Mouse (Mus musculus): ENCODE results near the gene Dock1. TPM values are rescaled to one million over a fixed set of nuclear protein-coding genes. Genes with fewer than 3 reads are reported as not detected.

The Dock1 gene
- polyA plus RNA-seq, 1 experiment from 2014 or later, result 44.5 TPM

GRCm38 (mm10) chr7:135125296-135126065, 455.0 kb downstream of the Dock1 start:
- no peak overlapping the region for H3K27ac ChIP-seq (ENCODE audit: low read length)
- H3K4me2 ChIP-seq (ENCODE audit: low read depth, low read length), result no peak overlapping the region
- H3K36me3 ChIP-seq (ENCODE audit: control insufficient read depth, insufficient read depth, low read length), result no peaks in the 10 kb centered on the region; the same call in 1 of the 2 replicates
- H3K4me3 ChIP-seq (ENCODE audit: low read length), result no peak overlapping the region
- peak; percentile 60; the same call in 1 of the 2 replicates for ATAC-seq (ENCODE audit: low read depth)
- H3K27me3 ChIP-seq (ENCODE audit: control insufficient read depth, insufficient read depth, low read depth, low read length), result no peaks in the 10 kb centered on the region
- H3K4me1 ChIP-seq (replicated peaks; ENCODE audit: control insufficient read depth, insufficient read depth, low read length), result no peaks in the 10 kb centered on the region
- no peak overlapping the region for H3K9ac ChIP-seq (ENCODE audit: low read length)
- no peaks in the 10 kb centered on the region for H3K9me3 ChIP-seq (ENCODE audit: control insufficient read depth, low read length)
- 73% methylated on average over 10 of the region's 10 CpGs for WGBS

- Histone ChIP-seq H3K9ac (ENCODE audit: low read length) (no peak overlapping the region), H3K27ac (ENCODE audit: low read length) (no peak overlapping the region), H3K9me3 (ENCODE audit: control insufficient read depth, low read length) (no peaks in the 10 kb centered on the region), H3K4me2 (ENCODE audit: low read depth, low read length) (no peak overlapping the region), H3K4me3 (ENCODE audit: low read length) (no peak overlapping the region), H3K36me3 (ENCODE audit: control insufficient read depth, insufficient read depth, low read length) (peaks cover 8% of the 10 kb centered on the region; the same call in 1 of the 2 replicates), H3K27me3 (ENCODE audit: control insufficient read depth, insufficient read depth, low read depth, low read length) (no peaks in the 10 kb centered on the region), H3K4me1 (replicated peaks; ENCODE audit: control insufficient read depth, insufficient read depth, low read length) (no peaks in the 10 kb centered on the region)
- WGBS, result 72% methylated on average over 4 of the region's 4 CpGs
- no peak for ATAC-seq (ENCODE audit: low read depth)
These were observed 462.0 kb downstream of the Dock1 start for GRCm38 (mm10) chr7:135132461-135132860.

GRCm38 (mm10) chr7:135134619-135135018, 464.2 kb downstream of the Dock1 start:
- ATAC-seq (ENCODE audit: low read depth), result no peak
- Histone ChIP-seq H3K4me2 (ENCODE audit: low read depth, low read length) (no peak overlapping the region), H3K36me3 (ENCODE audit: control insufficient read depth, insufficient read depth, low read length) (peaks cover 8% of the 10 kb centered on the region; the same call in 1 of the 2 replicates), H3K27me3 (ENCODE audit: control insufficient read depth, insufficient read depth, low read depth, low read length) (no peaks in the 10 kb centered on the region), H3K9ac (ENCODE audit: low read length) (no peak overlapping the region), H3K4me1 (replicated peaks; ENCODE audit: control insufficient read depth, insufficient read depth, low read length) (no peaks in the 10 kb centered on the region), H3K4me3 (ENCODE audit: low read length) (no peak overlapping the region), H3K9me3 (ENCODE audit: control insufficient read depth, low read length) (no peaks in the 10 kb centered on the region), H3K27ac (ENCODE audit: low read length) (no peak overlapping the region)
- 74% methylated on average over 12 of the region's 12 CpGs for WGBS

GRCm38 (mm10) chr7:135139153-135139612, 468.7 kb downstream of the Dock1 start:
- H3K36me3 ChIP-seq (ENCODE audit: control insufficient read depth, insufficient read depth, low read length), result peaks cover 9% of the 10 kb centered on the region
- WGBS, result 36% methylated on average over 5 of the region's 5 CpGs
- no peaks in the 10 kb centered on the region for H3K9me3 ChIP-seq (ENCODE audit: control insufficient read depth, low read length)
- no peak overlapping the region for H3K9ac ChIP-seq (ENCODE audit: low read length)
- H3K27ac ChIP-seq (ENCODE audit: low read length), result no peak overlapping the region
- H3K4me2 ChIP-seq (ENCODE audit: low read depth, low read length), result no peak overlapping the region
- no peaks in the 10 kb centered on the region for H3K4me1 ChIP-seq (replicated peaks; ENCODE audit: control insufficient read depth, insufficient read depth, low read length)
- no peak overlapping the region for H3K4me3 ChIP-seq (ENCODE audit: low read length)
- peak; percentile 74 for ATAC-seq (ENCODE audit: low read depth)
- no peaks in the 10 kb centered on the region for H3K27me3 ChIP-seq (ENCODE audit: control insufficient read depth, insufficient read depth, low read depth, low read length)

- Histone ChIP-seq H3K9ac (ENCODE audit: low read length) (no peak overlapping the region), H3K4me2 (ENCODE audit: low read depth, low read length) (no peak overlapping the region), H3K36me3 (ENCODE audit: control insufficient read depth, insufficient read depth, low read length) (peaks cover 25% of the 10 kb centered on the region), H3K27ac (ENCODE audit: low read length) (no peak overlapping the region), H3K4me1 (replicated peaks; ENCODE audit: control insufficient read depth, insufficient read depth, low read length) (no peaks in the 10 kb centered on the region), H3K9me3 (ENCODE audit: control insufficient read depth, low read length) (no peaks in the 10 kb centered on the region), H3K4me3 (ENCODE audit: low read length) (no peak overlapping the region), H3K27me3 (ENCODE audit: control insufficient read depth, insufficient read depth, low read depth, low read length) (no peaks in the 10 kb centered on the region)
- 96% methylated on average over 4 of the region's 4 CpGs for WGBS
- ATAC-seq (ENCODE audit: low read depth), result no peak
These were observed 474.3 kb downstream of the Dock1 start for GRCm38 (mm10) chr7:135144731-135145130.

- no peaks in the 10 kb centered on the region for H3K9me3 ChIP-seq (ENCODE audit: control insufficient read depth, low read length)
- H3K36me3 ChIP-seq (ENCODE audit: control insufficient read depth, insufficient read depth, low read length), result peaks cover 19% of the 10 kb centered on the region
- no peaks in the 10 kb centered on the region for H3K4me1 ChIP-seq (replicated peaks; ENCODE audit: control insufficient read depth, insufficient read depth, low read length)
- no peaks in the 10 kb centered on the region for H3K27me3 ChIP-seq (ENCODE audit: control insufficient read depth, insufficient read depth, low read depth, low read length)
- no peak for ATAC-seq (ENCODE audit: low read depth)
- H3K9ac ChIP-seq (ENCODE audit: low read length), result no peak overlapping the region
- H3K4me2 ChIP-seq (ENCODE audit: low read depth, low read length), result no peak overlapping the region
- H3K4me3 ChIP-seq (ENCODE audit: low read length), result no peak overlapping the region
- no peak overlapping the region for H3K27ac ChIP-seq (ENCODE audit: low read length)
- 81% methylated on average over 2 of the region's 2 CpGs for WGBS
These were observed 480.5 kb downstream of the Dock1 start for GRCm38 (mm10) chr7:135150926-135151325.

- Histone ChIP-seq H3K27me3 (ENCODE audit: control insufficient read depth, insufficient read depth, low read depth, low read length) (no peaks in the 10 kb centered on the region), H3K36me3 (ENCODE audit: control insufficient read depth, insufficient read depth, low read length) (no peaks in the 10 kb centered on the region; the same call in 1 of the 2 replicates), H3K9me3 (ENCODE audit: control insufficient read depth, low read length) (no peaks in the 10 kb centered on the region), H3K4me3 (ENCODE audit: low read length) (no peak overlapping the region), H3K4me2 (ENCODE audit: low read depth, low read length) (no peak overlapping the region), H3K4me1 (replicated peaks; ENCODE audit: control insufficient read depth, insufficient read depth, low read length) (no peaks in the 10 kb centered on the region), H3K9ac (ENCODE audit: low read length) (no peak overlapping the region), H3K27ac (ENCODE audit: low read length) (no peak overlapping the region)
- ATAC-seq (ENCODE audit: low read depth), result no peak
- WGBS, result 82% methylated on average over 5 of the region's 5 CpGs
These were observed 487.1 kb downstream of the Dock1 start for GRCm38 (mm10) chr7:135157571-135157970.

- Histone ChIP-seq H3K27me3 (ENCODE audit: control insufficient read depth, insufficient read depth, low read depth, low read length) (no peaks in the 10 kb centered on the region), H3K4me1 (replicated peaks; ENCODE audit: control insufficient read depth, insufficient read depth, low read length) (no peaks in the 10 kb centered on the region), H3K4me3 (ENCODE audit: low read length) (no peak overlapping the region), H3K27ac (ENCODE audit: low read length) (no peak overlapping the region), H3K36me3 (ENCODE audit: control insufficient read depth, insufficient read depth, low read length) (peaks cover 2% of the 10 kb centered on the region; the same call in 1 of the 2 replicates), H3K9ac (ENCODE audit: low read length) (no peak overlapping the region), H3K4me2 (ENCODE audit: low read depth, low read length) (no peak overlapping the region), H3K9me3 (ENCODE audit: control insufficient read depth, low read length) (no peaks in the 10 kb centered on the region)
- 93% methylated on average over 10 of the region's 10 CpGs for WGBS
- ATAC-seq (ENCODE audit: low read depth), result no peak
These were observed 487.9 kb downstream of the Dock1 start for GRCm38 (mm10) chr7:135158381-135158780.

GRCm38 (mm10) chr7:135159606-135160005, 489.2 kb downstream of the Dock1 start:
- no peaks in the 10 kb centered on the region for H3K27me3 ChIP-seq (ENCODE audit: control insufficient read depth, insufficient read depth, low read depth, low read length)
- ATAC-seq (ENCODE audit: low read depth), result no peak
- no peak overlapping the region for H3K4me3 ChIP-seq (ENCODE audit: low read length)
- H3K36me3 ChIP-seq (ENCODE audit: control insufficient read depth, insufficient read depth, low read length), result peaks cover 7% of the 10 kb centered on the region; the same call in 1 of the 2 replicates
- no peaks in the 10 kb centered on the region for H3K4me1 ChIP-seq (replicated peaks; ENCODE audit: control insufficient read depth, insufficient read depth, low read length)
- no peak overlapping the region for H3K27ac ChIP-seq (ENCODE audit: low read length)
- no peaks in the 10 kb centered on the region for H3K9me3 ChIP-seq (ENCODE audit: control insufficient read depth, low read length)
- H3K4me2 ChIP-seq (ENCODE audit: low read depth, low read length), result no peak overlapping the region
- H3K9ac ChIP-seq (ENCODE audit: low read length), result no peak overlapping the region
- 91% methylated on average over 4 of the region's 4 CpGs for WGBS
